Mouse (Mus musculus) C2C12 (cell line): Measurements from ENCODE around the gene Gm20388.

Source experiments
- CEBPB ChIP-seq: IDR thresholded peaks from one replicate; pipeline ENCODE4 v1.6.1; 2011; ENCODE audit warnings: low read depth, mild to moderate bottlenecking, control low read depth, moderate library complexity
- CTCF ChIP-seq: IDR thresholded peaks from one replicate; pipeline ENCODE4 v1.5.1; 2011; ENCODE audit not compliant: control insufficient read depth, insufficient read depth, insufficient read length
- FOSL1 ChIP-seq: IDR thresholded peaks from one replicate; pipeline ENCODE4 v1.8.0; 2011; ENCODE audit warnings: mild to moderate bottlenecking, low read length; ENCODE audit not compliant: poor library complexity, insufficient read depth, severe bottlenecking
- MAX ChIP-seq: IDR thresholded peaks from one replicate; pipeline ENCODE4 v1.6.1; 2011; ENCODE audit warnings: mild to moderate bottlenecking, control low read depth
- MYOD1 ChIP-seq: IDR thresholded peaks from one replicate; pipeline ENCODE4 v1.6.1; 2011; ENCODE audit warnings: low read depth; ENCODE audit not compliant: control insufficient read depth, insufficient read length
- USF1 ChIP-seq: IDR thresholded peaks from one replicate; pipeline ENCODE4 v1.6.1; 2011; ENCODE audit warnings: low read depth, mild to moderate bottlenecking, control low read depth, moderate library complexity

- no peak for TF ChIP-seq USF1
- no peak for TF ChIP-seq CEBPB
- no peak for TF ChIP-seq MAX
- TF ChIP-seq CTCF: no peak
- TF ChIP-seq MYOD1: no peak
- no peak for TF ChIP-seq FOSL1
Observed at GRCm38 (mm10) chr8:122135494-122135893, 2224.9 kb downstream of the Gm20388 start.
